9 mouse cellular contexts compared by ENCODE assay signal in the genomic region with DNA sequence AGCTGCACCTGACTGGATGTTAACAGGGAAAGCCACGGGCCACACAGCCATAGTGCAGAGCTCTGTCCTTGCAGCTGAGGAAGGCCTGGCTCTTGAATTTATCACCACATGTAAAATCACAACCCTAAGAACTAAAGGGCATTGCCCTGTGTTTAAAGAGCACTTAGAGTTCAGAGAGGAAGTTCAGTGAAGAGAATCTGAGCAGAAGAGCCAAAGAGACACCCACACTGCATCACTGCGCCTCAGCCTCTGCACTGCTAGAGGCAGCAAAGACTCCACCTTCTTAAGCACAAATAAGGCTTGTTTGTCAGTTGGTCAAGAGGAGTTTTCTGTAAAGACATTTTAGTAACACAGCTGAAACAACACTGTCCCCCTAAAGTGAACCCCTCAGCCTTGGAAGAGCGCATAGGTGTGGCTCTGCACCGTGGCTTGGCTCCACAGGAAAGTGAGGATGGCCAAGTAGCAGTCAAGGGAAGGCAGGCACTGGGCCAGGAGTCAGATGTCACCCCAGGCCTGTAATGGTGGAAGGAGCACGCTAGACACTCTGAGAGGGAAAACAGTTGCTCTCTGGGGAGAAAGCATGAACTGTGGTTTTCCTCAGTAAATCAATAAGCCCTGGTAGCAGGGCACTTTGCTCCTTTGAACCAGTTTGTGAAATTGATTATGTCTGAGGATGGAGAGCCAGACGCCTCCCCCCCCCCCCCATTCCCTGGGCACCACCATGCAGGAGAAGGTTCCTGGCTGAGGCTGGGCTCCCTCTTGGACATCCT. TPM values are rescaled to one million over a fixed set of nuclear protein-coding genes. Genes with fewer than 3 reads are reported as not detected.
A peak's percentile ranks its signal among the peaks of the same experiment; 100 is the strongest.
DNase-seq lines count a peak whose midpoint lies in the region; ATAC-seq and TF ChIP-seq lines count a peak whose summit lies in the region.
"Had no signal": no experiment of that assay in that cellular context is flagged by ENCODE, and none has a peak within 500 bp of the region (broad histone marks: within the 10 kb centered on the region; RNA-seq: fewer than 3 reads in every experiment).

No protein-coding gene starts in this region.

- no peaks in the 10 kb centered on the region for H3K9me3 ChIP-seq in heart, postnatal 0 days (replicated peaks; ENCODE audit: control insufficient read depth, low read length)
- H3K9me3 ChIP-seq in forebrain, embryonic 14.5 days (replicated peaks; ENCODE audit: control insufficient read depth, low read length) = no peaks in the 10 kb centered on the region
- H3K9me3 ChIP-seq: limb, embryonic 12.5 days had no signal

- 91% methylated on average over 6 of the region's 6 CpGs for WGBS in thymus, adult 2 months
- 65% methylated on average over 6 of the region's 6 CpGs for WGBS in heart, postnatal 0 days
- 80% methylated on average over 6 of the region's 6 CpGs for WGBS in forebrain, embryonic 14.5 days

- H3K4me1 ChIP-seq in thymus, adult 2 months (replicated peaks; ENCODE audit: control insufficient read depth, insufficient read depth, low read length) = peaks cover 23% of the 10 kb centered on the region
- H3K4me1 ChIP-seq in heart, postnatal 0 days (ENCODE audit: control insufficient read depth, insufficient read depth) = peaks cover 22% of the 10 kb centered on the region
- peaks cover 4% of the 10 kb centered on the region for H3K4me1 ChIP-seq in forebrain, embryonic 14.5 days (ENCODE audit: control insufficient read depth, insufficient read depth, low read length)

- H3K4me2 ChIP-seq in heart, postnatal 0 days (ENCODE audit: low read depth, low read length) = no peak overlapping the region
- H3K4me2 ChIP-seq in forebrain, embryonic 14.5 days (ENCODE audit: low read length) = no peak overlapping the region
- H3K4me2 ChIP-seq: limb, embryonic 12.5 days had no signal

- TF ChIP-seq CTCF in thymus, adult 2 months (IDR thresholded peaks at IDR 0.05; ENCODE audit: borderline replicate concordance, control insufficient read depth, extremely low read depth, insufficient read depth, low read length, poor library complexity) = no peak
- no peak for TF ChIP-seq CTCF in heart, postnatal 0 days (IDR thresholded peaks at IDR 0.05; ENCODE audit: low read depth)

- H3K36me3 ChIP-seq in thymus, adult 2 months (ENCODE audit: control insufficient read depth, insufficient read depth, low read length) = no peaks in the 10 kb centered on the region
- H3K36me3 ChIP-seq in heart, postnatal 0 days (replicated peaks; ENCODE audit: control insufficient read depth, insufficient read depth, low read length) = no peaks in the 10 kb centered on the region
- H3K36me3 ChIP-seq in forebrain, embryonic 14.5 days (ENCODE audit: control insufficient read depth, insufficient read depth, low read length) = no peaks in the 10 kb centered on the region
- H3K36me3 ChIP-seq: limb, embryonic 12.5 days had no signal

- no peak for TF ChIP-seq POLR2A in thymus, adult 2 months (IDR thresholded peaks at IDR 0.05; ENCODE audit: control insufficient read depth, extremely low read depth, insufficient read depth, low read length, poor library complexity)

- DNase-seq in thymus, adult 2 months = no peak
- DNase-seq in thymus, postnatal 25 days = no peak
- peak; percentile 49 for DNase-seq in cerebellum, adult 8-10 months
- no peak for DNase-seq in heart, postnatal 0 days (ENCODE audit: low spot score)
- peak; percentile 76 for DNase-seq in lung, postnatal 36 days
- DNase-seq in frontal cortex, postnatal 25 days (ENCODE audit: low spot score in 2 of 2) = no peak
- no peak for DNase-seq in forebrain, embryonic 14.5 days (ENCODE audit: low spot score)

- peak overlapping the region; percentile 71 for H3K27ac ChIP-seq in thymus, adult 2 months (ENCODE audit: control insufficient read depth, insufficient read depth, low read length)
- H3K27ac ChIP-seq in heart, postnatal 0 days (ENCODE audit: low read depth) = peak overlapping the region; percentile 85
- no peak overlapping the region for H3K27ac ChIP-seq in forebrain, embryonic 14.5 days (ENCODE audit: low read depth, low read length)
- H3K27ac ChIP-seq: limb, embryonic 12.5 days had no signal

- no peak overlapping the region for H3K4me3 ChIP-seq in thymus, adult 2 months (ENCODE audit: control insufficient read depth, insufficient read depth, low read length)
- H3K4me3 ChIP-seq in heart, postnatal 0 days (ENCODE audit: low read depth, low read length) = no peak overlapping the region
- no peak overlapping the region for H3K4me3 ChIP-seq in forebrain, embryonic 14.5 days (ENCODE audit: low read depth, low read length)
- H3K4me3 ChIP-seq: limb, embryonic 12.5 days had no signal

- TF ChIP-seq EP300 in heart, postnatal 0 days (IDR thresholded peaks at IDR 0.05; ENCODE audit: low read depth) = no peak

- no peak for ATAC-seq in heart, postnatal 0 days (ENCODE audit: insufficient read depth, low read depth)
- ATAC-seq in megakaryocyte-erythroid progenitor cell, adult 5-6 weeks (replicated peaks; ENCODE audit: low FRiP score, low TSS enrichment, poor library complexity, severe bottlenecking) = no peak
- no peak for ATAC-seq in forebrain, embryonic 14.5 days

- H3K27me3 ChIP-seq in thymus, adult 2 months (ENCODE audit: control insufficient read depth, insufficient read depth, low read length) = no peaks in the 10 kb centered on the region
- H3K27me3 ChIP-seq in heart, postnatal 0 days (ENCODE audit: control insufficient read depth, insufficient read depth, low read length) = no peaks in the 10 kb centered on the region
- no peaks in the 10 kb centered on the region for H3K27me3 ChIP-seq in forebrain, embryonic 14.5 days (replicated peaks; ENCODE audit: control insufficient read depth, insufficient read depth, low read length)

- no peak overlapping the region for H3K9ac ChIP-seq in heart, postnatal 0 days (replicated peaks; ENCODE audit: low read depth, low read length)
- no peak overlapping the region for H3K9ac ChIP-seq in forebrain, embryonic 14.5 days (ENCODE audit: low read length)
- H3K9ac ChIP-seq: limb, embryonic 12.5 days had no signal

RNA-seq across cellular contexts. Expression of gene Ephx1, which starts 5.8 kb away (rescaled TPM):
- polyA plus RNA-seq in thymus, adult 2 months (2012; rRNA removed) = 33.2 and 39.3 TPM in 2 replicates
- total RNA-seq in heart, postnatal 0 days (2014; rRNA removed; ENCODE audit: low replicate concordance) = 6.9 and 13.4 TPM in 2 replicates
- polyA plus RNA-seq in heart, postnatal 0 days (2015; fragmentation: Nextera tagmentation; extraction: Ambion mirVana) = 10.2 and 10.6 TPM in 2 replicates
- total RNA-seq in megakaryocyte-erythroid progenitor cell, adult 5-6 weeks (2014; fragmentation: Nextera tagmentation) = 4.5 TPM in 1 of 2 replicates, not detected in the other
- total RNA-seq in megakaryocyte-erythroid progenitor cell, adult 5-6 weeks (2017) = 0.57 TPM in 1 of 2 replicates, not detected in the other
- polyA plus RNA-seq in forebrain, embryonic 14.5 days (2014; fragmentation: Nextera tagmentation; extraction: Ambion mirVana) = 4.1 and 5.5 TPM in 2 replicates

RNA-seq across cellular contexts. Expression of gene 9130409I23Rik, which starts 36.1 kb away (rescaled TPM):
- 0.06 and 0.09 TPM in 2 replicates for polyA plus RNA-seq in thymus, adult 2 months (2012; rRNA removed)
- total RNA-seq in heart, postnatal 0 days (2014; rRNA removed; ENCODE audit: low replicate concordance) = not detected in 2 replicates
- polyA plus RNA-seq in heart, postnatal 0 days (2015; fragmentation: Nextera tagmentation; extraction: Ambion mirVana) = not detected in 2 replicates
- total RNA-seq in megakaryocyte-erythroid progenitor cell, adult 5-6 weeks (2014; fragmentation: Nextera tagmentation) = not detected in 2 replicates
- not detected in 2 replicates for total RNA-seq in megakaryocyte-erythroid progenitor cell, adult 5-6 weeks (2017)
- polyA plus RNA-seq in forebrain, embryonic 14.5 days (2014; fragmentation: Nextera tagmentation; extraction: Ambion mirVana) = not detected in 2 replicates
- polyA plus RNA-seq: limb, embryonic 12.5 days had no signal

Comparison
In these comparisons a context has a peak if more than half of its experiments do, and no peak if none do; other contexts are left out.
1. DNase-seq: peak in cerebellum, adult 8-10 months (single experiment) and lung, postnatal 36 days (single experiment); none in thymus, adult 2 months (single experiment), thymus, postnatal 25 days (single experiment), heart, postnatal 0 days (single experiment), frontal cortex, postnatal 25 days (0 of 2) and forebrain, embryonic 14.5 days (single experiment).